Mouse (Mus musculus): ENCODE results near the gene Catsper2. TPM values are rescaled to one million over a fixed set of nuclear protein-coding genes. Genes with fewer than 3 reads are reported as not detected.
"Not testable (repeated sequence)": the region's sequence is repeated elsewhere in the genome, so short reads cannot be mapped to it uniquely, and the experiment has no call there.

Gene Catsper2
- polyA plus RNA-seq, 1 experiment from 2014 or later: 2.0 TPM

GRCm38 (mm10) chr2:121386961-121387575, 26.5 kb downstream of the Catsper2 start, which contains the start of gene Strc:
TSS of gene Strc (minus strand) at chr2:121387168.
- not testable (repeated sequence) for H3K4me2 ChIP-seq; ATAC-seq (replicated peaks; ENCODE audit: insufficient number of reproducible peaks, insufficient read depth, low FRiP score, low read depth); H3K9ac ChIP-seq; H3K27me3 ChIP-seq; H3K4me3 ChIP-seq; H3K27ac ChIP-seq; H3K9me3 ChIP-seq (replicated peaks); H3K4me1 ChIP-seq (replicated peaks); H3K36me3 ChIP-seq
- 94% methylated on average over 17 of the region's 17 CpGs for WGBS

- no peak for ATAC-seq (replicated peaks; ENCODE audit: insufficient number of reproducible peaks, insufficient read depth, low FRiP score, low read depth)
- no peak overlapping the region for H3K4me2 ChIP-seq
- H3K4me1 ChIP-seq (replicated peaks): no peaks in the 10 kb centered on the region
- no peaks in the 10 kb centered on the region for H3K36me3 ChIP-seq
- 50% methylated on average over 2 of the region's 2 CpGs for WGBS
- H3K27me3 ChIP-seq: no peaks in the 10 kb centered on the region
- H3K9me3 ChIP-seq (replicated peaks): no peaks in the 10 kb centered on the region
- H3K27ac ChIP-seq: no peak overlapping the region
- H3K4me3 ChIP-seq: no peak overlapping the region
- no peak overlapping the region for H3K9ac ChIP-seq
These were observed 38.8 kb downstream of the Catsper2 start for GRCm38 (mm10) chr2:121374766-121375165.

- WGBS: 57% methylated on average over 3 of the region's 3 CpGs
- Histone ChIP-seq H3K9me3 (replicated peaks) (no peaks in the 10 kb centered on the region), H3K4me2 (no peak overlapping the region), H3K27ac (no peak overlapping the region), H3K27me3 (no peaks in the 10 kb centered on the region), H3K36me3 (no peaks in the 10 kb centered on the region), H3K9ac (no peak overlapping the region), H3K4me3 (no peak overlapping the region), H3K4me1 (replicated peaks) (no peaks in the 10 kb centered on the region)
- ATAC-seq (replicated peaks; ENCODE audit: insufficient number of reproducible peaks, insufficient read depth, low FRiP score, low read depth): no peak
These were observed 41.3 kb downstream of the Catsper2 start for GRCm38 (mm10) chr2:121372266-121372665.

- no peaks in the 10 kb centered on the region for H3K27me3 ChIP-seq
- H3K36me3 ChIP-seq: no peaks in the 10 kb centered on the region
- no peak for ATAC-seq (replicated peaks; ENCODE audit: insufficient number of reproducible peaks, insufficient read depth, low FRiP score, low read depth)
- no peaks in the 10 kb centered on the region for H3K4me1 ChIP-seq (replicated peaks)
- no peak overlapping the region for H3K9ac ChIP-seq
- WGBS: 77% methylated on average over 5 of the region's 5 CpGs
- no peak overlapping the region for H3K4me3 ChIP-seq
- no peaks in the 10 kb centered on the region for H3K9me3 ChIP-seq (replicated peaks)
- no peak overlapping the region for H3K4me2 ChIP-seq
- H3K27ac ChIP-seq: no peak overlapping the region
These were observed 42.7 kb downstream of the Catsper2 start for GRCm38 (mm10) chr2:121370921-121371320.

DNA sequence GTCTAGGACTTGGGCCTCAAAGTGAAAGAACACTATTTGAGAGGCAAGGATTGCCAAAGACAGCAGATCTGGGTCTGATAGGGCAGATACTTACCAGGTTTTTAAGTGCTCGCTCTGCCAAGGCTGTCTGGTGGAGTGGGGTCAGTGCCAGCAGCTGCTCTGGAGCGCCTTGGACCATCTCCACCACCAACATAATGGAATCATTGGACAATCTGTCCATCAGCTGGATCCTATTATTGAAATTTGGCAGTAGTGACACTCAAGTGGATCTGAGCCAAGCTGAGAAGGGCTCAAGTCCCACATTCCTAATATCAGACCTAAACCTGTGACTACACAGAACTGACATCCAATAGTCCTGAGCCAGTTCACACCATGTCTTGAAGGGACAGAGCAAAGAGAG, 44.8 kb downstream of the Catsper2 start:
- Histone ChIP-seq H3K4me1 (replicated peaks) (no peaks in the 10 kb centered on the region), H3K4me2 (no peak overlapping the region), H3K27me3 (no peaks in the 10 kb centered on the region), H3K9ac (no peak overlapping the region), H3K27ac (no peak overlapping the region), H3K36me3 (no peaks in the 10 kb centered on the region), H3K9me3 (replicated peaks) (no peaks in the 10 kb centered on the region), H3K4me3 (no peak overlapping the region)
- 58% methylated on average over 2 of the region's 2 CpGs for WGBS
- no peak for ATAC-seq (replicated peaks; ENCODE audit: insufficient number of reproducible peaks, insufficient read depth, low FRiP score, low read depth)

- H3K4me3 ChIP-seq: no peak overlapping the region
- H3K27ac ChIP-seq: no peak overlapping the region
- H3K27me3 ChIP-seq: peaks cover 26% of the 10 kb centered on the region
- no peaks in the 10 kb centered on the region for H3K36me3 ChIP-seq
- H3K4me1 ChIP-seq (replicated peaks): peaks cover under 1% of the 10 kb centered on the region; the same call in 1 of the 2 replicates
- no peak overlapping the region for H3K9ac ChIP-seq
- 73% methylated on average over 3 of the region's 3 CpGs for WGBS
- H3K9me3 ChIP-seq (replicated peaks): no peaks in the 10 kb centered on the region
- ATAC-seq (replicated peaks; ENCODE audit: insufficient number of reproducible peaks, insufficient read depth, low FRiP score, low read depth): no peak
- H3K4me2 ChIP-seq: no peak overlapping the region
These were observed 49.9 kb downstream of the Catsper2 start for GRCm38 (mm10) chr2:121363656-121364055.

GRCm38 (mm10) chr2:121359461-121359860, 54.1 kb downstream of the Catsper2 start:
- Histone ChIP-seq H3K36me3 (no peaks in the 10 kb centered on the region), H3K27me3 (peaks cover 50% of the 10 kb centered on the region), H3K4me3 (no peak overlapping the region), H3K4me2 (no peak overlapping the region), H3K9me3 (replicated peaks) (no peaks in the 10 kb centered on the region), H3K4me1 (replicated peaks) (peaks cover 9% of the 10 kb centered on the region), H3K9ac (no peak overlapping the region), H3K27ac (no peak overlapping the region)
- ATAC-seq (replicated peaks; ENCODE audit: insufficient number of reproducible peaks, insufficient read depth, low FRiP score, low read depth): no peak
- 47% methylated on average over 4 of the region's 4 CpGs for WGBS

- H3K9me3 ChIP-seq (replicated peaks): no peaks in the 10 kb centered on the region
- H3K36me3 ChIP-seq: no peaks in the 10 kb centered on the region
- H3K4me2 ChIP-seq: peak overlapping the region; percentile 24
- H3K27ac ChIP-seq: no peak overlapping the region
- H3K4me3 ChIP-seq: peak overlapping the region; percentile 14; the same call in 1 of the 2 replicates
- no peak overlapping the region for H3K9ac ChIP-seq
- no peak for ATAC-seq (replicated peaks; ENCODE audit: insufficient number of reproducible peaks, insufficient read depth, low FRiP score, low read depth)
- WGBS: 2% methylated on average over 16 of the region's 16 CpGs
- H3K4me1 ChIP-seq (replicated peaks): peaks cover 15% of the 10 kb centered on the region
- H3K27me3 ChIP-seq: peaks cover 50% of the 10 kb centered on the region
These were observed 55.2 kb downstream of the Catsper2 start for GRCm38 (mm10) chr2:121358381-121358780.

- H3K4me2 ChIP-seq: no peak overlapping the region; the same call in 1 of the 2 replicates
- no peak overlapping the region for H3K27ac ChIP-seq
- H3K9me3 ChIP-seq (replicated peaks): no peaks in the 10 kb centered on the region
- no peak overlapping the region for H3K9ac ChIP-seq
- H3K36me3 ChIP-seq: no peaks in the 10 kb centered on the region
- 0% methylated on average over 4 of the region's 4 CpGs for WGBS
- no peak for ATAC-seq (replicated peaks; ENCODE audit: insufficient number of reproducible peaks, insufficient read depth, low FRiP score, low read depth)
- H3K27me3 ChIP-seq: peaks cover 50% of the 10 kb centered on the region
- 0 out of 2 replicates have a peak overlapping the region, but pooled peaks have one; percentile 14 for H3K4me3 ChIP-seq
- H3K4me1 ChIP-seq (replicated peaks): peaks cover 18% of the 10 kb centered on the region
These were observed 55.6 kb downstream of the Catsper2 start for GRCm38 (mm10) chr2:121357961-121358360.

GRCm38 (mm10) chr2:121357494-121357893, 56.1 kb downstream of the Catsper2 start, which contains the start of gene Ckmt1:
TSS of gene Ckmt1 (plus strand) at chr2:121357714.
- H3K36me3 ChIP-seq: no peaks in the 10 kb centered on the region
- peaks cover 18% of the 10 kb centered on the region for H3K4me1 ChIP-seq (replicated peaks)
- H3K4me2 ChIP-seq: peak within 1 kb of the TSS; percentile 24
- H3K27ac ChIP-seq: no peak within 1 kb of the TSS
- H3K9ac ChIP-seq: no peak within 1 kb of the TSS
- no peaks in the 10 kb centered on the region for H3K9me3 ChIP-seq (replicated peaks)
- ATAC-seq (replicated peaks; ENCODE audit: insufficient number of reproducible peaks, insufficient read depth, low FRiP score, low read depth): no peak
- WGBS: 52% methylated on average over 5 of the region's 5 CpGs
- H3K4me3 ChIP-seq: peak within 1 kb of the TSS; percentile 14; the same call in 1 of the 2 replicates
- peaks cover 47% of the 10 kb centered on the region for H3K27me3 ChIP-seq

GRCm38 (mm10) chr2:121354820-121355592, 58.6 kb downstream of the Catsper2 start, which contains the start of gene Ppip5k1:
TSS of gene Ppip5k1 (minus strand) at chr2:121355396.
- H3K36me3 ChIP-seq: no peaks in the 10 kb centered on the region
- ATAC-seq (replicated peaks; ENCODE audit: insufficient number of reproducible peaks, insufficient read depth, low FRiP score, low read depth): peak; percentile 96
- H3K9ac ChIP-seq: peak within 1 kb of the TSS; percentile 87
- H3K9me3 ChIP-seq (replicated peaks): no peaks in the 10 kb centered on the region
- H3K4me2 ChIP-seq: peak within 1 kb of the TSS; percentile 93
- H3K27ac ChIP-seq: peak within 1 kb of the TSS; percentile 70
- WGBS: under 1% methylated on average over 57 of the region's 58 CpGs
- H3K4me3 ChIP-seq: peak within 1 kb of the TSS; percentile 87
- peaks cover 35% of the 10 kb centered on the region for H3K27me3 ChIP-seq
- peaks cover 18% of the 10 kb centered on the region for H3K4me1 ChIP-seq (replicated peaks)
